Comparison of ENCODE assay signal across 8 mouse cellular contexts in the genomic region with DNA sequence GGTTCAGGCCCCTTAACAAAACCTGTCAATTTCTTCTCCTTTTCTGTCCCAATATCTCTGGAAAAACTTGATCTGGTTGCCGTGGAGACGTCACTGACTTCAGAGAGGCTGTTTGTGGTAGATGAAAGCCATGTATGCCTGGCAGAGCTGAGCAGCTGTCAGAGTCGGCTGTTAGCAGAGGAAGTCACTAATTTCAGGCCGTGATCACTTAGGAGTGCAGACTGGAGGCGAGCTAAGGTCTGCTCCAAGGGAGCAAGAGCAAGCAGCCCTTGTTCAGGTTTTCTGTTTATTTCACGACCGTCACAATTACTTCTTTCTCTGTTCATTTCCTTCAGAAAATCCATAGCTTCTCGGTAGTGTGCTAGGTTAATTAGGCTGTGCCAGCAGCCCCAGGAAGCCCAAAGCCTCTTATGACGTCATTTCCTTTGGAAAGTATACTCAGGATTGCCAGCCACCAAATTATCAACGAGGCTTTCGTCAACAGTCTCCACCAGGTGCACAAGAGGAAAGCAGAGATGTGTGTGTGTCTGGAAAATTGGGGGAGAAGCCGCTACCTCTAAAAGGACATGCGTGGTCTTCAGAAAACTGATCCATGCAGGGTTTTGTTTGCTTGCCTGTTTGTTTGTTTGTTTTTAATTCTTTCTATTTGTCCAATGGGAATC.
DNase-seq lines count a peak whose midpoint lies in the region; ATAC-seq lines count a peak whose summit lies in the region.

No protein-coding gene starts in this region.

- H3K27me3 ChIP-seq in heart, embryonic 16.5 days (ENCODE audit: control insufficient read depth, insufficient read depth, low read length) = no peaks in the 10 kb centered on the region
- no peaks in the 10 kb centered on the region for H3K27me3 ChIP-seq in hindbrain, embryonic 11.5 days (ENCODE audit: control insufficient read depth, insufficient read depth, low read length)
- H3K27me3 ChIP-seq in liver, embryonic 11.5 days (replicated peaks; ENCODE audit: control insufficient read depth, insufficient read depth, low read length) = no peaks in the 10 kb centered on the region

- H3K4me2 ChIP-seq in heart, embryonic 16.5 days (ENCODE audit: low read depth, low read length) = peak overlapping the region; percentile 26
- 0 out of 2 replicates have a peak overlapping the region, but pooled peaks have one; percentile 7 for H3K4me2 ChIP-seq in hindbrain, embryonic 11.5 days (replicated peaks; ENCODE audit: low read depth, low read length)
- no peak overlapping the region for H3K4me2 ChIP-seq in liver, embryonic 11.5 days

- no peak for DNase-seq in heart, postnatal 36 days
- DNase-seq in embryo, embryonic 11 days = peak; percentile 65
- peak; percentile 47 for DNase-seq in hindbrain, embryonic 11.5 days (ENCODE audit: low spot score)
- no peak for DNase-seq in liver, embryonic 11.5 days (ENCODE audit: low spot score)
- DNase-seq in neural tube, embryonic 10.5 days (ENCODE audit: extremely low spot score, low spot score) = peak; percentile 35
- DNase-seq in ovary, adult 18-20 months (ENCODE audit: low spot score) = no peak
- DNase-seq in kidney, adult 8-10 months = no peak

- peak overlapping the region; percentile 61 for H3K27ac ChIP-seq in heart, embryonic 16.5 days (ENCODE audit: low read length)
- peak overlapping the region; percentile 56; the same call in 1 of the 2 replicates for H3K27ac ChIP-seq in hindbrain, embryonic 11.5 days (ENCODE audit: low read depth, low read length)
- H3K27ac ChIP-seq in liver, embryonic 11.5 days (ENCODE audit: low read depth, low read length) = 0 out of 2 replicates have a peak overlapping the region, but pooled peaks have one; percentile 2

- H3K9ac ChIP-seq in heart, embryonic 16.5 days (ENCODE audit: low read length) = peak overlapping the region; percentile 54; the same call in 1 of the 2 replicates
- H3K9ac ChIP-seq in hindbrain, embryonic 11.5 days (ENCODE audit: low read depth, low read length) = no peak overlapping the region
- H3K9ac ChIP-seq in liver, embryonic 11.5 days (ENCODE audit: low read depth, low read length) = no peak overlapping the region

- intact Hi-C loops in heart, postnatal 36 days (cut with DNase I) = no loop called here

- no peak overlapping the region for H3K4me3 ChIP-seq in heart, embryonic 16.5 days (ENCODE audit: low read length)
- no peak overlapping the region for H3K4me3 ChIP-seq in hindbrain, embryonic 11.5 days (ENCODE audit: low read depth, low read length)
- H3K4me3 ChIP-seq in liver, embryonic 11.5 days (ENCODE audit: low read depth, low read length) = no peak overlapping the region

- H3K9me3 ChIP-seq in heart, embryonic 16.5 days (replicated peaks; ENCODE audit: control insufficient read depth, low read length) = no peaks in the 10 kb centered on the region
- no peaks in the 10 kb centered on the region for H3K9me3 ChIP-seq in hindbrain, embryonic 11.5 days (ENCODE audit: control insufficient read depth, low read length)
- no peaks in the 10 kb centered on the region for H3K9me3 ChIP-seq in liver, embryonic 11.5 days (ENCODE audit: control insufficient read depth, low read length)

- H3K36me3 ChIP-seq in heart, embryonic 16.5 days (ENCODE audit: control insufficient read depth, insufficient read depth) = no peaks in the 10 kb centered on the region
- no peaks in the 10 kb centered on the region for H3K36me3 ChIP-seq in hindbrain, embryonic 11.5 days (ENCODE audit: control insufficient read depth, insufficient read depth, low read length)
- no peaks in the 10 kb centered on the region for H3K36me3 ChIP-seq in liver, embryonic 11.5 days (ENCODE audit: control insufficient read depth, insufficient read depth, low read length)

- peak; percentile 45; the same call in 1 of the 2 replicates for ATAC-seq in heart, embryonic 16.5 days (replicated peaks; ENCODE audit: extremely low read depth, insufficient read depth, low FRiP score)
- no peak; the same call in 1 of the 2 replicates for ATAC-seq in hindbrain, embryonic 11.5 days (ENCODE audit: low FRiP score)
- no peak for ATAC-seq in liver, embryonic 11.5 days (replicated peaks; ENCODE audit: low FRiP score)

- H3K4me1 ChIP-seq in heart, embryonic 16.5 days (ENCODE audit: control insufficient read depth, insufficient read depth, low read length) = peaks cover 27% of the 10 kb centered on the region
- H3K4me1 ChIP-seq in hindbrain, embryonic 11.5 days (replicated peaks; ENCODE audit: control insufficient read depth, insufficient read depth, low read length) = peaks cover 10% of the 10 kb centered on the region
- H3K4me1 ChIP-seq in liver, embryonic 11.5 days (replicated peaks; ENCODE audit: control insufficient read depth, insufficient read depth, low read length) = peaks cover 21% of the 10 kb centered on the region

- WGBS in heart, embryonic 16.5 days = 23% methylated on average over 13 of the region's 13 CpGs
- 38% methylated on average over 13 of the region's 13 CpGs for WGBS in hindbrain, embryonic 11.5 days
- 29% methylated on average over 13 of the region's 13 CpGs for WGBS in liver, embryonic 11.5 days

Comparison
In these comparisons a context has a peak if more than half of its experiments do, and no peak if none do; other contexts are left out.
1. H3K27ac ChIP-seq: peak in every context shown above with its lines; median percentile 61 in heart, embryonic 16.5 days; 56 in hindbrain, embryonic 11.5 days; 2 in liver, embryonic 11.5 days.
2. DNase-seq: peak in embryo, embryonic 11 days (single experiment), hindbrain, embryonic 11.5 days (single experiment) and neural tube, embryonic 10.5 days (single experiment); none in heart, postnatal 36 days (0 of 2), liver, embryonic 11.5 days (single experiment), ovary, adult 18-20 months (single experiment) and kidney, adult 8-10 months (0 of 2).